Mouse (Mus musculus) myocyte (in vitro differentiated cells): Measurements from ENCODE around the gene Tpbpa. TPM values are rescaled to one million over a fixed set of nuclear protein-coding genes. Genes with fewer than 3 reads are reported as not detected.
A peak's percentile ranks its signal among the peaks of the same experiment; 100 is the strongest.
"Not testable (repeated sequence)": the region's sequence is repeated elsewhere in the genome, so short reads cannot be mapped to it uniquely, and the experiment has no call there.

ENCODE experiments used
- H3K27me3 ChIP-seq: one replicate; pipeline ENCODE4 v1.6.1; 2011; ENCODE audit not compliant: control insufficient read depth, insufficient read depth, insufficient read length
- H3K36me3 ChIP-seq: one replicate; pipeline ENCODE4 v1.6.1; 2011; ENCODE audit not compliant: control insufficient read depth, insufficient read depth
- H3K4me2 ChIP-seq: one replicate; pipeline ENCODE4 v1.6.1; 2011; ENCODE audit warnings: low read depth, control low read depth
- H3K4me3 ChIP-seq: one replicate; pipeline ENCODE4 v1.5.1; 2011; ENCODE audit warnings: mild to moderate bottlenecking, control low read depth, moderate library complexity
- H3K79me2 ChIP-seq: one replicate; pipeline ENCODE4 v1.6.1; 2011; ENCODE audit not compliant: control insufficient read depth, insufficient read depth
- H3ac ChIP-seq: one replicate; pipeline ENCODE4 v1.6.1; 2011; ENCODE audit not compliant: control insufficient read depth, insufficient read length
- CEBPB ChIP-seq: IDR thresholded peaks from 2 replicates; pipeline ENCODE4 v1.6.1; 2011; ENCODE audit warnings: mild to moderate bottlenecking, moderate library complexity; ENCODE audit not compliant: poor library complexity, insufficient read depth, severe bottlenecking
- E2F4 ChIP-seq: IDR thresholded peaks from one replicate; pipeline ENCODE4 v1.6.1; 2011; ENCODE audit warnings: mild to moderate bottlenecking, control low read depth, moderate library complexity; ENCODE audit not compliant: insufficient read depth
- MAX ChIP-seq: IDR thresholded peaks from one replicate; pipeline ENCODE4 v1.6.1; 2011; ENCODE audit warnings: low read depth, mild to moderate bottlenecking, control low read depth
- MYOD1 ChIP-seq, 3 experiments: IDR thresholded peaks; one replicate each; pipeline ENCODE4 v1.6.1; 2011; ENCODE audit warnings: control low read depth in 2 of 3, low read depth in 2 of 3, mild to moderate bottlenecking in 2 of 3, moderate library complexity in 1 of 3; ENCODE audit not compliant: insufficient read length in 2 of 3, control insufficient read depth in 1 of 3
- POLR2A ChIP-seq: IDR thresholded peaks from one replicate; pipeline ENCODE4 v1.6.1; 2011; ENCODE audit warnings: low read depth, mild to moderate bottlenecking, control low read depth, moderate library complexity; ENCODE audit not compliant: insufficient read length
- POLR2AphosphoS2 ChIP-seq: IDR thresholded peaks from one replicate; pipeline ENCODE4 v1.6.1; 2011; ENCODE audit warnings: low read depth, control low read depth; ENCODE audit not compliant: insufficient read length
- TCF3 ChIP-seq: IDR thresholded peaks from one replicate; pipeline ENCODE4 v1.6.1; 2011; ENCODE audit warnings: low read depth, control low read depth; ENCODE audit not compliant: insufficient read length
- USF1 ChIP-seq: IDR thresholded peaks from one replicate; pipeline ENCODE4 v1.6.1; 2011; ENCODE audit warnings: low read depth, mild to moderate bottlenecking, control low read depth, moderate library complexity
- polyA plus RNA-seq: library from polyadenylated mRNA; unstranded; fragments of >200 nt; fragmentation: generic; extraction: Trizol; gene quantifications from one replicate; pipeline ENCODE4 v1.2.1, GENCODE M21; 2012; ENCODE audit warnings: missing spikeins

Gene Tpbpa
- polyA plus RNA-seq, result not detected

DNA sequence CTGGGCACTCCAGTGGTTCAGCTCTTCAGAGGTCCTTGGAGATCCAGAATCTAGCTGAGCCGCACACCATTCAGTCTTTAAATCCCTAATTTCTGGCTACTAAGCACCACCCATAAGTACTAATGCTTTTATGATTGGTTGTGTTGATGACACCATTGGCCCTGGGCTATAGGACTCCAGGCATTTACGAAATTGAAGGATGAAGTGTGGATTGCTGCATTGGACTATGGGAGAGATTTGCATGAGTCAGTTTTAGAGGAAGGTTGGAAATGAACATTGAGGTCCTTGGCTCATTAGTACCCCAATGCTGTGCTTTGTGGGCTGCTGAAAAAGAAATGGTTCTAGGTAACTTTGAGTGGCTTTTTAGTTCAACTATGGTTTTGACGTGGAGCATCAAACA lies at the start of gene Tpbpa:
Gene Tpbpa (minus strand): TSS at position 101 of the 400 bp plus-strand sequence.
- H3K4me3 ChIP-seq, H3K36me3 ChIP-seq, H3ac ChIP-seq, H3K79me2 ChIP-seq, H3K27me3 ChIP-seq, H3K4me2 ChIP-seq: not testable (repeated sequence)

DNA sequence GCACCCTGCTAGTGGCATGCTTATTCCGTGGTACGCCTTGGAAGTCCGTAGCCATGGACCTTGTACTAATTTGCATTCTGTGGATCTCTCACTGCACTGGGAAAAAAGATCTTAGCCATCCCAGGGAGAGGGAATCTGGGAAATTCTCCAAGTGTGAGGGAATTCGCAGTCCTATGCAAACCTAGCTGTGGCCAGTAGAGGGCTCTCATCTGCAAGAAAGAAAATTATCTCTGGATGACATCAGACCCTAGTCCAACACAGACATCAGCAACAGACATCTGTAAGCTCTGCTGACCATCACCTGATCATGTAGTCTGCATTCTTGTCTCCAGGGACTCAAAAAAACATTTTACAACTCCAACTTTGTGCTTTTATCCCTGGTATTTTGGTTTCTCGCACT lies 45.1 kb upstream of the Tpbpa start:
- not testable (repeated sequence) for H3ac ChIP-seq, H3K27me3 ChIP-seq, H3K36me3 ChIP-seq, H3K4me3 ChIP-seq, H3K79me2 ChIP-seq, H3K4me2 ChIP-seq

DNA sequence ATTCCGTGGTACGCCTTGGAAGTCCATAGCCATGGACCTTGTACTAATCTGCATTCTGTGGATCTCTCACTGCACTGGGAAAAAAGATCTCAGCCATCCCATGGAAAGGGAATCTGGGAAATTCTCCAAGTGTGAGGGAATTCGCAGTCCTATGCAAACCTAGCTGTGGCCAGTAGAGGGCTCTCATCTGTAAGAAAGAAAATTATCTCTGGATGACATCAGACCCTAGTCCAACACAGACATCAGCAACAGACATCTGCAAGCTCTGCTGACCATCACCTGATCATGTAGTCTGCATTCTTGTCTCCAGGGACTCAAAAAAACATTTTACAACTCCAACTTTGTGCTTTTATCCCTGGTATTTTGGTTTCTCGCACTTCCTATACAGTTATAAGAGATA lies 30.5 kb upstream of the Tpbpa start:
- H3ac ChIP-seq, H3K79me2 ChIP-seq, H3K36me3 ChIP-seq, H3K4me2 ChIP-seq, H3K4me3 ChIP-seq, H3K27me3 ChIP-seq: not testable (repeated sequence)

DNA sequence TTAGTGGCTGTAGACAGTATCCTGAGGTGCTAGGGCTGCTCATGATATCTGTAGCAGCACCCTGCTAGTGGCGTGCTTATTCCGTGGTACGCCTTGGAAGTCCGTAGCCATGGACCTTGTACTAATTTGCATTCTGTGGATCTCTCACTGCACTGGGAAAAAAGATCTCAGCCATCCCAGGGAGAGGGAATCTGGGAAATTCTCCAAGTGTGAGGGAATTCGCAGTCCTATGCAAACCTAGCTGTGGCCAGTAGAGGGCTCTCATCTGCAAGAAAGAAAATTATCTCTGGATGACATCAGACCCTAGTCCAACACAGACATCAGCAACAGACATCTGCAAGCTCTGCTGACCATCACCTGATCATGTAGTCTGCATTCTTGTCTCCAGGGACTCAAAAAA lies 22.2 kb upstream of the Tpbpa start:
- H3ac ChIP-seq, H3K36me3 ChIP-seq, H3K27me3 ChIP-seq, H3K4me3 ChIP-seq, H3K79me2 ChIP-seq, H3K4me2 ChIP-seq: not testable (repeated sequence)

DNA sequence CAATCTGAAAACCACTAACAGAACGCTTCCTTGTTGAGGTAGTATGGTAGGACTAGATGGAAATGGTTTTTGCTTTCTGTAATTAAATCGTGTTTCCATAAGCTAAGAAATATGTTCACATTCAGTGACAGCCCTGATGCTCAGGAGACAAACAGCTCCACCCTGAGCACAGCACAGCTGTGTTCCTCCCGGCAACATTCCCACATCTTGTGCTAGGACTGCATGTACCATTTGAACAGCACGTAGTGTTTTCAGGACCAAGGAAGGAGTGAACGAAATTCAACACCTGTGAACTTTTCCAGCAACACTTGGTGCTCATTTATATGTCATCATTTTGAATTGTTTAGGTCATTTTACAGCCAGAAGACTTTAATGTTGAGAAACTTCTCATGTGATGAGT lies 19.9 kb upstream of the Tpbpa start:
- Histone ChIP-seq H3K79me2 (no peaks in the 10 kb centered on the region), H3K27me3 (no peaks in the 10 kb centered on the region), H3ac (no peak overlapping the region), H3K4me3 (no peak overlapping the region), H3K4me2 (no peak overlapping the region), H3K36me3 (no peaks in the 10 kb centered on the region)
- TF ChIP-seq USF1, result no peak

DNA sequence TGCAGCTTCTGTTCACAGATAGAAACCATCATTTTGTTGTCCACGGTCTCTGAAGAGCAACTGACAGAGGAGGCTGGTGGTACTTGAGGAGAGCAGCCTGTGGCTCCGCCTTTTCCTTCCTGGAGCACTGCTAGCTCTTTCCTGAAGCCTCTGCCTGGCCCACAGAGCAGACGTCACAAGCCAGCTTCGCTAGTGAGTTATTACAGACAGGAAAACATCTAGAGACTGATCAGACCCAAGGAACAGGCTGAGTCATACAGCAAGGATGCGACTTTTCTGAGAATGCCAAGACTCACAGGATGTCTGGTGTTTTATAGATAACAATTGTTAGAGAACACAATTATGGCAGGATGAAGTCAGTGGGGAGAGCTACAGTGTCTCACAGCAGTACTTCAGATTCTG lies 5.3 kb downstream of the Tpbpa start, which contains the start of the genes Gm49391 and Ctla2a:
Gene Gm49391 (minus strand): TSS at position 72 of the 402 bp plus-strand sequence.
Gene Ctla2a (minus strand): TSS at position 126 of the 402 bp plus-strand sequence.
- Histone ChIP-seq H3K4me3 (no peak within 1 kb of the TSS), H3K36me3 (no peaks in the 10 kb centered on the region), H3ac (no peak within 1 kb of the TSS), H3K79me2 (no peaks in the 10 kb centered on the region), H3K27me3 (no peaks in the 10 kb centered on the region), H3K4me2 (peak within 1 kb of the TSS; percentile 61)
- TF ChIP-seq CEBPB (no peak), USF1 (no peak), MAX (no peak), POLR2AphosphoS2 (no peak), MYOD1 (IDR thresholded peaks at IDR 0.05; ENCODE audit: control insufficient read depth in 1 of 3, insufficient read length in 2 of 3, low read depth in 2 of 3) (no peak), TCF3 (no peak), POLR2A (no peak), E2F4 (no peak)

DNA sequence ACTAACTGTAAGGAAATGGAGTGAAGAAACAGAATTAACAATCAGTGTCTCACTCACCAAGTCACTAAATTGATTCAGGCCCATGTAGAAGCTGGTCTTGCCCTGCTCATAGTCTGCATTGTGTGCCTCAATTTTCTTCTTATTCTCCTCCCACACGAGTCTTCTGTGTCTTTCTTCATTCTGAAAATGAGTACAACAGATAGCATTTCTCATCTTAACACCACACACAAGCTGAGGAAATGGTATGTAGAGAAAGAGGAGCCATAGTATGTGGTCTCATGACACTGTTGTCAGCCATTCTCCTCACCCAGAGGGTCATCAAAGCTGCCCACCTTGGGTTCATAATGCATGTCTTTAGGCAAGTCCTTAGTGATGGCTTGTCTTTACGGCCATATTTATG lies 6.3 kb downstream of the Tpbpa start, which contains the start of gene Gm49393:
Gene Gm49393 (minus strand): TSS at position 101 of the 400 bp plus-strand sequence.
- peak within 1 kb of the TSS; percentile 61 for H3K4me2 ChIP-seq
- H3K4me3 ChIP-seq, H3ac ChIP-seq, H3K36me3 ChIP-seq, H3K79me2 ChIP-seq, H3K27me3 ChIP-seq: not testable (repeated sequence)

DNA sequence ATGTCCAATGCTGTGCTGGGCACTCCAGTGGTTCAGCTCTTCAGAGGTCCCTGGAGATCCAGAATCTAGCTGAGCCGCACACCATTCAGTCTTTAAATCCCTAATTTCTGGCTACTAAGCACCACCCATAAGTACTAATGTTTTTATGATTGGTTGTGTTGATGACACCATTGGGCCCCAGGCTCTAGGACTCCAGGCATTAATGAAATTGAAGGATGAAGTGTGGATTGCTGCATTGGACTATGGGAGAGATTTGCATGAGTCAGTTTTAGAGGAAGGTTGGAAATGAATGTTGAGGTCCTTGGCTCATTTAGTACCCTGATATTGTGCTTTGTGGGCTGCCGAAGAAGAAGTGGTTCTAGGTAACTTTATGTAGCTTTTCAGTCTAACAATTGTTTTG lies 37.0 kb downstream of the Tpbpa start, which contains the start of gene Tpbpb:
Gene Tpbpb (minus strand): TSS at position 101 of the 400 bp plus-strand sequence.
- H3K4me3 ChIP-seq, H3K27me3 ChIP-seq, H3K4me2 ChIP-seq, H3K79me2 ChIP-seq, H3K36me3 ChIP-seq, H3ac ChIP-seq: not testable (repeated sequence)
